9 mouse cellular contexts compared by ENCODE assay signal in genomic region chr15:51503341-51503740, GRCm38 (mm10).
DNase-seq lines count a peak whose midpoint lies in the region; ATAC-seq and TF ChIP-seq lines count a peak whose summit lies in the region.
"Had no signal": no experiment of that assay in that cellular context is flagged by ENCODE, and none has a peak within 500 bp of the region (broad histone marks: within the 10 kb centered on the region; RNA-seq: fewer than 3 reads in every experiment).

No protein-coding gene starts in this region.

- 14% methylated on average over 8 of the region's 8 CpGs for WGBS in heart, embryonic 14.5 days
- 13% methylated on average over 8 of the region's 8 CpGs for WGBS in forebrain, embryonic 14.5 days
- 12% methylated on average over 8 of the region's 8 CpGs for WGBS in limb, embryonic 15.5 days

- H3K4me1 ChIP-seq in heart, embryonic 14.5 days (ENCODE audit: control insufficient read depth in 2 of 2, insufficient read depth in 2 of 2, low read length in 2 of 2), result peaks cover 3 to 7% of the 10 kb centered on the region in 2 experiments; a peak in 3 of 4 replicates
- H3K4me1 ChIP-seq in forebrain, embryonic 14.5 days (ENCODE audit: control insufficient read depth, insufficient read depth, low read length), result peaks cover 6% of the 10 kb centered on the region; the same call in 1 of the 2 replicates
- H3K4me1 ChIP-seq in limb, embryonic 15.5 days, result peaks cover 26% of the 10 kb centered on the region

- no peak overlapping the region for H3K9ac ChIP-seq in heart, embryonic 14.5 days (ENCODE audit: low read length)
- peak overlapping the region; percentile 32; the same call in 1 of the 2 replicates for H3K9ac ChIP-seq in forebrain, embryonic 14.5 days (ENCODE audit: low read length)
- H3K9ac ChIP-seq in limb, embryonic 15.5 days, result no peak overlapping the region

- no peak for TF ChIP-seq CTCF in brain, embryonic 14.5 days (IDR thresholded peaks at IDR 0.05; ENCODE audit: borderline replicate concordance, extremely low read depth, insufficient read depth, insufficient read length)

- no peak overlapping the region for H3K27ac ChIP-seq in heart, embryonic 14.5 days (replicated peaks in 1 of 2; ENCODE audit: control insufficient read depth in 1 of 2, insufficient read depth in 1 of 2, low read depth in 2 of 2, low read length in 2 of 2)
- no peak overlapping the region for H3K27ac ChIP-seq in forebrain, embryonic 14.5 days (ENCODE audit: low read depth, low read length)
- peak overlapping the region; percentile 68; the same call in 1 of the 2 replicates for H3K27ac ChIP-seq in limb, embryonic 15.5 days

- no peaks in the 10 kb centered on the region for H3K9me3 ChIP-seq in heart, embryonic 14.5 days (ENCODE audit: control insufficient read depth, low read length)
- no peaks in the 10 kb centered on the region for H3K9me3 ChIP-seq in forebrain, embryonic 14.5 days (replicated peaks; ENCODE audit: control insufficient read depth, low read length)
- no peaks in the 10 kb centered on the region for H3K9me3 ChIP-seq in limb, embryonic 15.5 days

- H3K4me2 ChIP-seq in heart, embryonic 14.5 days (ENCODE audit: low read length), result peak overlapping the region; percentile 53
- H3K4me2 ChIP-seq in forebrain, embryonic 14.5 days (ENCODE audit: low read length), result peak overlapping the region; percentile 43
- H3K4me2 ChIP-seq in limb, embryonic 15.5 days, result peak overlapping the region; percentile 40

- H3K27me3 ChIP-seq in heart, embryonic 14.5 days (ENCODE audit: control insufficient read depth, insufficient read depth, low read length), result no peaks in the 10 kb centered on the region
- no peaks in the 10 kb centered on the region for H3K27me3 ChIP-seq in forebrain, embryonic 14.5 days (replicated peaks; ENCODE audit: control insufficient read depth, insufficient read depth, low read length)
- H3K27me3 ChIP-seq in limb, embryonic 15.5 days, result no peaks in the 10 kb centered on the region

- intact Hi-C loops in heart, postnatal 36 days (cut with DNase I), result no loop called here

- no peaks in the 10 kb centered on the region for H3K36me3 ChIP-seq in heart, embryonic 14.5 days (ENCODE audit: control insufficient read depth, insufficient read depth, low read length)
- no peaks in the 10 kb centered on the region for H3K36me3 ChIP-seq in forebrain, embryonic 14.5 days (ENCODE audit: control insufficient read depth, insufficient read depth, low read length)
- no peaks in the 10 kb centered on the region for H3K36me3 ChIP-seq in limb, embryonic 15.5 days

- ATAC-seq in heart, embryonic 14.5 days (ENCODE audit: insufficient number of reproducible peaks, insufficient read depth, low FRiP score, low read depth), result no peak
- no peak for ATAC-seq in forebrain, embryonic 14.5 days
- ATAC-seq in limb, embryonic 15.5 days (ENCODE audit: insufficient number of reproducible peaks, low FRiP score, low TSS enrichment, low read depth), result no peak

- H3K4me3 ChIP-seq in heart, embryonic 14.5 days (ENCODE audit: control insufficient read depth in 1 of 2, insufficient read depth in 1 of 2, low read depth in 1 of 2, low read length in 2 of 2), result no peak overlapping the region; a peak in 1 of 4 replicates
- H3K4me3 ChIP-seq in forebrain, embryonic 14.5 days (ENCODE audit: low read depth, low read length), result 0 out of 2 replicates have a peak overlapping the region, but pooled peaks have one; percentile 6
- peak overlapping the region; percentile 20; the same call in 1 of the 2 replicates for H3K4me3 ChIP-seq in limb, embryonic 15.5 days

- DNase-seq in heart, postnatal 36 days, result no peak
- peak; percentile 58 for DNase-seq in brain, embryonic 14.5 days (ENCODE audit: low read depth)
- DNase-seq in forebrain, embryonic 14.5 days (ENCODE audit: low spot score), result peak; percentile 34
- DNase-seq in urinary bladder, adult 2 months (ENCODE audit: low spot score), result no peak
- no peak for DNase-seq in gastrocnemius, postnatal 4 days (ENCODE audit: low spot score in 2 of 2)
- DNase-seq in spleen, adult 12 weeks (ENCODE audit: low spot score), result no peak
- DNase-seq: kidney, adult 2 months had no signal

- no peak for TF ChIP-seq POLR2A in brain, embryonic 14.5 days (IDR thresholded peaks at IDR 0.05; ENCODE audit: borderline replicate concordance, extremely low read depth, insufficient read depth, insufficient read length, poor library complexity, severe bottlenecking)

Comparison
In these comparisons a context has a peak if more than half of its experiments do, and no peak if none do; other contexts are left out.
1. H3K4me3 ChIP-seq: peak in forebrain, embryonic 14.5 days (single experiment) and limb, embryonic 15.5 days (single experiment); none in heart, embryonic 14.5 days (0 of 2).
2. DNase-seq: peak in brain, embryonic 14.5 days (single experiment) and forebrain, embryonic 14.5 days (single experiment); none in heart, postnatal 36 days (0 of 2), urinary bladder, adult 2 months (single experiment), gastrocnemius, postnatal 4 days (0 of 2) and spleen, adult 12 weeks (single experiment).
3. Peak in every context shown above with its lines, with median percentiles within 50 percentile points of each other: H3K4me2 ChIP-seq.